Mouse (Mus musculus): ENCODE results near the gene Nagpa.
A peak's percentile ranks its signal among the peaks of the same experiment; 100 is the strongest.

The Nagpa gene

GRCm38 (mm10) chr16:5186234-5186633, 17.6 kb downstream of the Nagpa start:
- no peak for DNase-seq

- DNase-seq, result peak; percentile 12
Measured at GRCm38 (mm10) chr16:5185691-5186090, 18.1 kb downstream of the Nagpa start.

GRCm38 (mm10) chr16:5184956-5185355, 18.9 kb downstream of the Nagpa start:
- DNase-seq, result no peak

GRCm38 (mm10) chr16:5184101-5184500, 19.7 kb downstream of the Nagpa start:
- DNase-seq, result peak; percentile 23

- DNase-seq, result no peak
Measured at GRCm38 (mm10) chr16:5183310-5183975, 20.4 kb downstream of the Nagpa start.

- no peak for DNase-seq
Measured at GRCm38 (mm10) chr16:5172636-5173035, 31.2 kb downstream of the Nagpa start.

- DNase-seq, result no peak
Measured at GRCm38 (mm10) chr16:5168829-5169228, 35.0 kb downstream of the Nagpa start.

- DNase-seq, result no peak
Measured at GRCm38 (mm10) chr16:5168038-5168437, 35.8 kb downstream of the Nagpa start.

- no peak for DNase-seq
Measured at GRCm38 (mm10) chr16:5164327-5164726, 39.5 kb downstream of the Nagpa start.

GRCm38 (mm10) chr16:5159248-5159647, 44.6 kb downstream of the Nagpa start:
- no peak for DNase-seq

GRCm38 (mm10) chr16:5157113-5157512, 46.7 kb downstream of the Nagpa start:
- no peak for DNase-seq

- DNase-seq, result no peak
Measured at GRCm38 (mm10) chr16:5156495-5156894, 47.3 kb downstream of the Nagpa start.

GRCm38 (mm10) chr16:5155014-5155413, 48.8 kb downstream of the Nagpa start:
- no peak for DNase-seq

- peak; percentile 31 for DNase-seq
Measured at GRCm38 (mm10) chr16:5153299-5154026, 50.3 kb downstream of the Nagpa start.

GRCm38 (mm10) chr16:5150544-5150943, 53.3 kb downstream of the Nagpa start:
- no peak for DNase-seq

GRCm38 (mm10) chr16:5147037-5147385, 56.8 kb downstream of the Nagpa start, which contains the start of gene Sec14l5:
Gene Sec14l5 (plus strand): TSS chr16:5147109.
- no peak for DNase-seq

- peak; percentile 88 for DNase-seq
Measured at GRCm38 (mm10) chr16:5146367-5147036, 57.3 kb downstream of the Nagpa start.

GRCm38 (mm10) chr16:5145570-5145969, 58.2 kb downstream of the Nagpa start:
- DNase-seq, result peak; percentile 91
